Mouse (Mus musculus) kidney, embryonic 14.5 days (tissue): ENCODE results near the gene Ddx23. TPM values are rescaled to one million over a fixed set of nuclear protein-coding genes. Genes with fewer than 3 reads are reported as not detected.

Experiments used
- ATAC-seq: fragments of 200-750 bp; cut with Nextera tagmentation; 2 replicates; pipeline ENCODE4 v1.8.0; 2017; ENCODE audit warnings: moderate number of reproducible peaks, mild to moderate bottlenecking, moderate TSS enrichment, moderate library complexity; ENCODE audit not compliant: low FRiP score, low TSS enrichment
- H3K27ac ChIP-seq: fragments of 300-500 bp; sonication (generic); 2 replicates; pipeline ENCODE4 v1.5.1; 2014; ENCODE audit warnings: low read depth, mild to moderate bottlenecking, low read length, moderate library complexity, mixed read lengths
- H3K27me3 ChIP-seq: fragments of 300-500 bp; sonication (generic); 2 replicates; pipeline ENCODE4 v1.6.1; 2014; ENCODE audit warnings: mild to moderate bottlenecking, low read length; ENCODE audit not compliant: control insufficient read depth, insufficient read depth
- H3K36me3 ChIP-seq: fragments of 300-500 bp; sonication (generic); 2 replicates; pipeline ENCODE4 v1.6.1; 2014; ENCODE audit warnings: low read length, mixed read lengths; ENCODE audit not compliant: control insufficient read depth, insufficient read depth
- H3K4me1 ChIP-seq: fragments of 300-500 bp; sonication (generic); 2 replicates; pipeline ENCODE4 v1.6.1; 2014; ENCODE audit warnings: low read length, mixed read lengths; ENCODE audit not compliant: control insufficient read depth, insufficient read depth
- H3K4me2 ChIP-seq: fragments of 300-500 bp; sonication (generic); replicated peaks from 2 replicates; pipeline ENCODE4 v1.6.1; 2014; ENCODE audit warnings: low read depth, mild to moderate bottlenecking, low read length
- H3K4me3 ChIP-seq: fragments of 300-500 bp; sonication (generic); 2 replicates; pipeline ENCODE4 v1.5.1; 2014; ENCODE audit warnings: mild to moderate bottlenecking, low read length
- H3K9ac ChIP-seq: fragments of 300-500 bp; sonication (generic); 2 replicates; pipeline ENCODE4 v1.6.1; 2014; ENCODE audit warnings: low read depth, mild to moderate bottlenecking, low read length, moderate library complexity
- H3K9me3 ChIP-seq: fragments of 300-500 bp; sonication (generic); 2 replicates; pipeline ENCODE4 v1.6.1; 2016; ENCODE audit warnings: low read length; ENCODE audit not compliant: control insufficient read depth
- WGBS: fragments of 180-500 bp; shearing (Covaris S2); extraction: QIAGEN DNeasy Blood & Tissue Kit; methylation state at CpG from one replicate; pipeline ENCODE4 v1.1.7; 2014; 5-methylcytosine and 5-hydroxymethylcytosine counted together
- polyA plus RNA-seq: library from polyadenylated mRNA; unstranded; fragments of >200 nt; fragmentation: Nextera tagmentation; extraction: Ambion mirVana; gene quantifications from 2 replicates; pipeline ENCODE4 v1.2.1, GENCODE M21; 2014

Gene Ddx23
- polyA plus RNA-seq, 1 experiment from 2014 or later = 32.2 TPM

DNA sequence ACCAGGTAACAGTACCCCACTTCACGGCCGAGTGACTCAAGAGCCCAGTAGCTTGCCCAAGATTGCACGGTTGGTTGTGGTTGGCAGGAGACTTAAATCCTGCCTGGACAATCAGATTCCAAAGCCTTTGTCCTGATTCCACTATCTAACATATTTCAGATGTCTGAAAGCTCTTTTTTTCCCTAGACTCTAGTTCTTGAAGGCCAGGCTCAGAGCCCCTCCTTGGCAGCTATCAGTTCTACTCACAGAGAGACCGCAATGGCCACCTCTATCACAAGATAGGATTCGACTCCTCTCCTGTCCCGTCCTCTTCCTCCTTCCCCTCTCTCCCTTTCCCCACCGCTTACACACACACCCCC lies 60.9 kb downstream of the Ddx23 start:
- Histone ChIP-seq H3K27me3 (no peaks in the 10 kb centered on the region), H3K4me2 (peak overlapping the region; percentile 56), H3K4me3 (peak overlapping the region; percentile 35; the same call in 1 of the 2 replicates), H3K9me3 (no peaks in the 10 kb centered on the region), H3K9ac (peak overlapping the region; percentile 55; the same call in 1 of the 2 replicates), H3K4me1 (peaks cover 39% of the 10 kb centered on the region), H3K36me3 (peaks cover 59% of the 10 kb centered on the region), H3K27ac (no peak overlapping the region)
- no peak; the same call in 1 of the 2 replicates for ATAC-seq
- 47% methylated on average over 7 of the region's 7 CpGs for WGBS

DNA sequence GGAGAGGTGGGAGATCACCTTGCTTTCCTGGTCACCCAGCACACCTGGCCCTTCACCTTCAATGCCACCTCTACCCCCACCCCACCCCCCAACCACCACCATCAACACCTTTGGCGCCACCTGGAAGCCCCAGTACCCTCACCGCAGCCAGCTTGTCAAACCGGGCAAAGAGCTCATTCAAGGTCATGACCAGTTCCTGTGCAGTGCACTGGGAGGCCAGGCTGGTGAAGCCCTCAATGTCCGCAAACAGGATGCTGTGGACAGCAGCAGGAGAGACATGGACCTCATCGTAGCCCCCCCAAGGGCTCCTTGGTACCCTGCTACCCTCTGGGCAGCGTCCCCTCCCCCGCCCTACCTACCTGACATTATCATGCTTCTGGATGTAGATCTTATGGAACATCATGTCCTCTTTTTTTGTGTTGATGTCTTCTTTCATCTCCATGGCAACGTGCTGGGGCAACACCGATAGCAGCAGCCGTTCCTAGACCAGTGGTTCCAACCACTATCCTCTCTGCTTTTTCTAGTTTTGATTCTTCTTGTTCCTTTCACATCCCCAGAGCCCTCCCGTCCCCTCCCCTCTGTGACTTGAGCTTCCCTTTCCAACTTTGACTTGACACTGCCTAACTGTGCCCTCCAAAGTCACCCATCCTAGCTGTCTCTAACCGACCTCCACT lies 62.5 kb downstream of the Ddx23 start:
- WGBS = 90% methylated on average over 12 of the region's 12 CpGs
- H3K36me3 ChIP-seq = peaks cover 76% of the 10 kb centered on the region
- no peaks in the 10 kb centered on the region for H3K9me3 ChIP-seq
- H3K9ac ChIP-seq = no peak overlapping the region
- no peak for ATAC-seq
- no peaks in the 10 kb centered on the region for H3K27me3 ChIP-seq
- H3K27ac ChIP-seq = no peak overlapping the region
- H3K4me2 ChIP-seq = no peak overlapping the region
- peaks cover 31% of the 10 kb centered on the region for H3K4me1 ChIP-seq
- no peak overlapping the region for H3K4me3 ChIP-seq

DNA sequence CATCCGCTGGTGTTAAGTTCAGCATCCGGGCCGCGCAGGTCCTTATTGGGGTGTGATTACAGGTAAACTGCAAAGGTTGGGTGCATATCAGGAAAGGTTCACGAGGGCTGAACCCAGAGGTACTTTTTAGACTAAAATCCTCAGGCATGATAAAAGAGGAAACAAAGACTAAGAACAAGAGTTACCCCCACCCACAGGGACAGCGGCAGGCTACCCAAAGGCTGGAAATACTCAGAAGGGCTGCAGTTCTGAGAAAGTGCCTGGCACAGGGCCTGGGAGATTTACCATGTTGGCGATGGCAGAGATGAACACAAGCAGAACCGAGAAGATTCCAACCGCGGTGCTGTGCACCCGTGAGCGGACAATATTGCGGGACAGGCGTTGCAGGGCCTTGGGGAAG lies 66.1 kb downstream of the Ddx23 start:
- Histone ChIP-seq H3K4me3 (no peak overlapping the region), H3K4me1 (peaks cover 7% of the 10 kb centered on the region; the same call in 1 of the 2 replicates), H3K9ac (no peak overlapping the region), H3K4me2 (no peak overlapping the region), H3K27ac (no peak overlapping the region), H3K27me3 (no peaks in the 10 kb centered on the region), H3K9me3 (no peaks in the 10 kb centered on the region), H3K36me3 (peaks cover 93% of the 10 kb centered on the region)
- 96% methylated on average over 14 of the region's 14 CpGs for WGBS
- ATAC-seq = no peak

Other genes with a start within 250 kb of the Ddx23 start
- not detected in 2 replicates for gene Olfr282, start 231.7 kb downstream of the Ddx23 start, polyA plus RNA-seq
- not detected in 2 replicates for gene Olfr281, start 210.3 kb downstream of the Ddx23 start, polyA plus RNA-seq
- not detected in 2 replicates for gene OR5BS1P, start 193.0 kb downstream of the Ddx23 start, polyA plus RNA-seq
- gene Lalba, start 180.2 kb downstream of the Ddx23 start, polyA plus RNA-seq = 0.28 and 0.44 TPM in 2 replicates
- gene Olfr279, start 170.5 kb downstream of the Ddx23 start, polyA plus RNA-seq = not detected in 2 replicates
- 107 and 123 TPM in 2 replicates for gene Kansl2, start 128.6 kb downstream of the Ddx23 start, polyA plus RNA-seq
- 55.4 and 72.9 TPM in 2 replicates for gene Ccnt1, start 92.0 kb downstream of the Ddx23 start, polyA plus RNA-seq
- 0.57 TPM in 1 of 2 replicates, not detected in the other for gene 4930415O20Rik, start 91.9 kb downstream of the Ddx23 start, polyA plus RNA-seq
- gene Adcy6, start 52.8 kb downstream of the Ddx23 start, polyA plus RNA-seq = 26.2 and 31.5 TPM in 2 replicates
- gene Cacnb3, start 32.1 kb downstream of the Ddx23 start, polyA plus RNA-seq = 21.5 and 26.5 TPM in 2 replicates
- gene Rnd1, start 14.6 kb upstream of the Ddx23 start, polyA plus RNA-seq = 0.28 and 0.31 TPM in 2 replicates
- gene Ccdc65, start 45.3 kb upstream of the Ddx23 start, polyA plus RNA-seq = 0.69 and 1.0 TPM in 2 replicates
- 28.8 and 33.4 TPM in 2 replicates for gene Fkbp11, start 65.3 kb upstream of the Ddx23 start, polyA plus RNA-seq
- 29.8 and 39.7 TPM in 2 replicates for gene Arf3, start 100.3 kb upstream of the Ddx23 start, polyA plus RNA-seq
- not detected in 2 replicates for gene Wnt10b, start 115.3 kb upstream of the Ddx23 start, polyA plus RNA-seq
- not detected in 2 replicates for gene Wnt1, start 127.0 kb upstream of the Ddx23 start, polyA plus RNA-seq
- gene Ddn, start 146.6 kb upstream of the Ddx23 start, polyA plus RNA-seq = 1.4 TPM in 2 replicates
- 67.8 and 83.7 TPM in 2 replicates for gene Prkag1, start 168.6 kb upstream of the Ddx23 start, polyA plus RNA-seq
- gene Kmt2d, start 208.3 kb upstream of the Ddx23 start, polyA plus RNA-seq = 17.5 and 21.4 TPM in 2 replicates
- gene Rhebl1, start 231.6 kb upstream of the Ddx23 start, polyA plus RNA-seq = 14.4 and 22.4 TPM in 2 replicates
- 0.54 and 0.84 TPM in 2 replicates for gene Dhh, start 235.6 kb upstream of the Ddx23 start, polyA plus RNA-seq